Mouse (Mus musculus): Measurements from ENCODE around the gene Aebp1.

DNA sequence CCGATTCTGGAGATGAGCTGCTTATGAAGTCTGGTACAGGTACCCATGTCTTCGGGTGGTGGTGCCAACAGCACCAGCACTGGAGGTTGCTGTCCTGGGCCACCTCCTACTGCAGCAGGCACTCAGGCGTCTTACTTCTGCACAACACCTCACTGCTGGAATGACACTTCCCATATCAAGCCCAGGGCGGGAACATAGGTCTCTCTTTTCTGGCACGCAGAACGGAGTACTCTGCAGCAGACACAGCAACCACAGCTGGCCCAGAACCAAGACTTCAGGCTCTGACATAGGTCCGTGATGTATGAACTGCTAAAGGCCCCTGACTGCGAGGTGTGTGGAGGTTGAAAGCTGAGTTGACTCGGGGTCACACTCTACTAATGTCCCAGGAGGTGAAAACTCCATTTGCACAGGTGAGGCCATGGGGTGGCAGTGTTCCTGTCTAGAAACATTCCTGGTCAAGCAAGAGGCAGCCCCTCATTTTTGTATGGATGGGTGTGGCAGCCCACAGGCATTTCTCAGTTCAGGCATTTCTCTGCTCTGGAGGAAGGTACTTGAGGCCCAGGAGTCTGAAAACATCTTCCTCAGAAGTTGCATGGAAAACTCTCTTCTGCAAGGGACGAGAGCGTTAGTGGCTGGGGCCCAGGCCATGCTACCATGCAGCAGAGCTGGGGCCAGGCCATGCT lies 33.1 kb upstream of the Aebp1 start:
- TF ChIP-seq CTCF (conservative IDR thresholded peaks at IDR 0.05; ENCODE audit: low read length) (no peak), NANOG (IDR thresholded peaks at IDR 0.05; ENCODE audit: borderline replicate concordance, low read length) (no peak)

Measured in E14TG2a.4 (cell line).